Mouse (Mus musculus): ENCODE results near the gene Ftl1. TPM values are rescaled to one million over a fixed set of nuclear protein-coding genes. Genes with fewer than 3 reads are reported as not detected.

The Ftl1 gene
- polyA plus RNA-seq, 1 experiment = 3,659 TPM

DNA sequence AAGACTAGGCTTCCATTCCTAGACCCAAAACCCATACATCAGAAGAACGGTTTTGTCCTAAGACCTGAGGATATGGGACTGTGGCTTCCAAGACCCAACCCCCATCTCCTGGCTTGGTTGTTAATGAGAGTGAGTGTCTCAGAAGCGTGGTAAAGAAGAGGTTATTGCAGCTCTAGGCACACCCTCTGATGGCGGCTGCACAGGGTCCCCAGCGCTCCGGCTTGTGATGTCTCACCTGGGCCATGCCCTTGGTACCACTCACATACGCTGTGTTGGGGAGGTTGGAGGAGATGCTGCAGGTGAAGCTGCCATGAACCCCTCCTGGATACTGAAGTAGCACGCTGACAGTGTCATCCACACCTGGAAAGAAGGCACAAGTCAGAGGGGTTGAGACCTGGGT is 19.1 kb upstream of the Ftl1 start:
- TF ChIP-seq GATA1 (IDR thresholded peaks at IDR 0.05; ENCODE audit: low read length) (no peak), TAL1 (IDR thresholded peaks at IDR 0.05; ENCODE audit: low read length) (no peak)
- Histone ChIP-seq H3K27me3 (ENCODE audit: control insufficient read depth) (no peaks in the 10 kb centered on the region), H3K4me1 (ENCODE audit: control insufficient read depth) (peaks cover 49% of the 10 kb centered on the region), H3K36me3 (ENCODE audit: control insufficient read depth) (peaks cover 8% of the 10 kb centered on the region; the same call in 1 of the 2 replicates), H3K4me3 (replicated peaks) (no peak overlapping the region), H3K9me3 (ENCODE audit: control insufficient read depth, low read length) (no peaks in the 10 kb centered on the region)

DNA sequence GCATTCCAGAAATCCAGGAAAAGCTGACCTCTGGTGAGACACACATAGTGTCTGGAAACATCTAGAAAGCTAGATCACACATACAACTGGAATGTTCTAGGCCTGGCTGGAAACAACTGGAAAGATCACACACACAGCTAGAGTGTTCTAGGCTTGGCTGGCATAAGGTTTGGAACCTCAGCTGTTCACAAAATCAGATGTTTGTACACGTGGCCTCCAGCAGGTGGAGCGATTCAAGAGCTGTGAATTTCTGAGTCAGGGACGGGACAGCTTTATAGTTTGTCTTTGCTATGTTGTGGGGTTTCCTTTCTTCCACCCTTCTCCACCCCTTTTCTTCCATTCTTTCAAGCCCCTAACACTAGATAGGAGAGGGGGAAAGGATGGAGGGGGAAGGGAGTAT is 17.3 kb upstream of the Ftl1 start:
- TF ChIP-seq GATA1 (IDR thresholded peaks at IDR 0.05; ENCODE audit: low read length) (no peak), TAL1 (IDR thresholded peaks at IDR 0.05; ENCODE audit: low read length) (no peak)
- H3K27me3 ChIP-seq (ENCODE audit: control insufficient read depth) = no peaks in the 10 kb centered on the region
- no peaks in the 10 kb centered on the region for H3K9me3 ChIP-seq (ENCODE audit: control insufficient read depth, low read length)
- peaks cover 8% of the 10 kb centered on the region; the same call in 1 of the 2 replicates for H3K36me3 ChIP-seq (ENCODE audit: control insufficient read depth)
- H3K4me1 ChIP-seq (ENCODE audit: control insufficient read depth) = peaks cover 47% of the 10 kb centered on the region
- no peak overlapping the region for H3K4me3 ChIP-seq (replicated peaks)

DNA sequence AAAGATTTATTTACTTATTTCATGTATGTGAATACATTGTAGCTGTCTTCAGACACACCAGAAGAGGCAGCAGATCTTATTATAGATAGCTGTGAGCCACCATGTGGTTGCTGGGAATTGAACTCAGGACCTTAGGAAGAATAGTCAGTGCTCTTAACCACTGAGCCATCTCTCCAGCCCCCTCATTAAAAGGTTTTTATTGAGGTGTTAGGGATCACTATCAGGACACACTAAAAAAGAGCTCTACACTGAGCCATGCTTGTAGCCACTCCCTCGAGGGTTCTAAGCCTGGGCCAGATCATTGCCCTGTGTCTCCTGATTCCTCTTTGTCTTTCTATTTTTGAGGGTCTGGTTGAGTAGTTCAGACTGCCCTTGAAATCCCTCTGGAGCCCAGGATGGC is 16.8 kb upstream of the Ftl1 start:
- Histone ChIP-seq H3K27me3 (ENCODE audit: control insufficient read depth) (no peaks in the 10 kb centered on the region), H3K36me3 (ENCODE audit: control insufficient read depth) (peaks cover 8% of the 10 kb centered on the region; the same call in 1 of the 2 replicates), H3K4me1 (ENCODE audit: control insufficient read depth) (peaks cover 48% of the 10 kb centered on the region), H3K9me3 (ENCODE audit: control insufficient read depth, low read length) (no peaks in the 10 kb centered on the region), H3K4me3 (replicated peaks) (no peak overlapping the region)
- TF ChIP-seq TAL1 (IDR thresholded peaks at IDR 0.05; ENCODE audit: low read length) (no peak), GATA1 (IDR thresholded peaks at IDR 0.05; ENCODE audit: low read length) (no peak)

DNA sequence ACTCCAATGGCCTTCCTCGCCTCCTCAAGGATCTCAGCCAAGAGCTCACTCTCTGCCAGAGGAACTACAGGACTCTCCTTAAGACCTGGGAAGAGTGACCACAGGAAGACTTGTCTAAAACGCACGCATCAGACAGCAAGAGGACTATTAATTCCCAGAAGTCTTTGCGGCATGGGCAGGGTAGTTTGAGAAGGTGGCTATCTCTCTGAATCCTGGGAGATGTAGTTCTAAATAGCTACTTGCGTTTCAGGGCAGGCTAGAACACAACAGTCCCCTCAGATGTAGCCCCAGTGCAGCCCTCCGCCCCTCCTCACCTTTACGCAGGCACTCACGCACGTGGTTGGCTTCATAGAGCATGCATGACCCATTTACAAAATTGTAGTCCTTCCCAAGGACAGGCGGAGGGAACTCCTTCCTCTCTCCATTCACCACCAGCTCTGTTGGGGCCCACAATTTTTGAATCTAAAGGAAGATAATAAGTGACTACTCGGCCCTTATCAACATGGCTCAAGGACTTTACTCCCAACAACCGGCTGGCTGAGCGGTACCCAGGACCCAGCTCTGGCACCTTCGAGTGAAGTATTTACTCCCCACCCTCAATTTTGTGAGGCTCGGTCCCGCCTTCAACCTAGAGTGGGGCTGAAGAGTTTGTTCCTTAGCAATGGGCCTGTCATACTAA is 15.7 kb upstream of the Ftl1 start:
- H3K9me3 ChIP-seq (ENCODE audit: control insufficient read depth, low read length) = no peaks in the 10 kb centered on the region
- H3K4me3 ChIP-seq (replicated peaks) = peak overlapping the region; percentile 58
- peaks cover 50% of the 10 kb centered on the region for H3K4me1 ChIP-seq (ENCODE audit: control insufficient read depth)
- peaks cover 8% of the 10 kb centered on the region; the same call in 1 of the 2 replicates for H3K36me3 ChIP-seq (ENCODE audit: control insufficient read depth)
- TF ChIP-seq TAL1 (IDR thresholded peaks at IDR 0.05; ENCODE audit: low read length) (no peak), GATA1 (IDR thresholded peaks at IDR 0.05; ENCODE audit: low read length) (no peak; the same call in 1 of the 2 replicates)
- H3K27me3 ChIP-seq (ENCODE audit: control insufficient read depth) = no peaks in the 10 kb centered on the region

DNA sequence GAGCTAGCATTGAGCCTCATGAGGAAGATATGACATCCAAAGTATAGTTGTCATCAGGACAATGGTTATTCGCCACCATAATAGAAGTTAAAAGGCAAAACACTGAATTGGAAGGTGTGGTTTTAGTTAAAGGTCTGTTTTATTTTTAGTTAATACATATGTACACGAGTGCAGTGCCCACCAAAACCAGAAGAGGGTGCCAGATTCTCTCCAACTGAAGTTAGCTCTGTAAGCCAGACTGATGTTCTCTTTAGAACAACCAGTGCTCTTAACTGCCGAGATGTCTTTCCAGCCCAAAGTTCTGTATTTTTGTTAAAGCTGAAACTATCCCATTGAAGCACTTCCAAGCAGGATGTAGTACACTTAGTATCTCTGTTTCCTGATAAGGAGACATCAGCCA is 11.2 kb upstream of the Ftl1 start:
- no peaks in the 10 kb centered on the region for H3K27me3 ChIP-seq (ENCODE audit: control insufficient read depth)
- TF ChIP-seq GATA1 (IDR thresholded peaks at IDR 0.05; ENCODE audit: low read length) (no peak), TAL1 (IDR thresholded peaks at IDR 0.05; ENCODE audit: low read length) (no peak)
- no peak overlapping the region for H3K4me3 ChIP-seq (replicated peaks)
- H3K9me3 ChIP-seq (ENCODE audit: control insufficient read depth, low read length) = no peaks in the 10 kb centered on the region
- peaks cover 3% of the 10 kb centered on the region for H3K36me3 ChIP-seq (ENCODE audit: control insufficient read depth)
- H3K4me1 ChIP-seq (ENCODE audit: control insufficient read depth) = peaks cover 49% of the 10 kb centered on the region

DNA sequence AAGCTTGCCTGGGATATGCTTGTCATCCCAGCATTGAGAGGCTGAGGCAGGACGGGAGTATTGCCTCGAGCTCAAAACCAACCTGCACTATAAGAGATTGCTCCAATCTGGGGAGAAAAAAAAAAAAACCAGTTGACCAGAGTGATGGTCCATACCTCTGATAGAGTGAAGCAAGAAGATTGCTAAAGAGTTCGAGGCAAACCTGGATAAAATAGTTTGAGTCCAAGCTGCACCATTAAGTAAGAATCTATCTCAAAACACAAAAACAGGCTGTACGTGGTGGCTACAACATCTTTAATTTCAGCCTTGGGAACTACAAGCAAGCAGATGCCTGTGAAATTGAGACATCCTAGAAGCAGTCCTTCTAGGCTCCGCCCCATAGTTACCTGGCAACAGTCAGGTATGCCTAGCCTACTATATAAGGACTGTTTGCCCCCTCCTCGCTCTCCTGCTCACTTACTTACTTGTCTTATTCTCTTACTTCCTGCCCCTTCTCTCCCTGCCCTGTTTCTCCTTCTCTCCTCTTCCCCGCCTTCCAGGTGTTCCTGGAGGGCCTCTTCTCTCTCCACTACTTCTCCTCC is 7.5 kb upstream of the Ftl1 start:
- peaks cover 37% of the 10 kb centered on the region for H3K36me3 ChIP-seq (ENCODE audit: control insufficient read depth)
- peaks cover 56% of the 10 kb centered on the region for H3K4me1 ChIP-seq (ENCODE audit: control insufficient read depth)

DNA sequence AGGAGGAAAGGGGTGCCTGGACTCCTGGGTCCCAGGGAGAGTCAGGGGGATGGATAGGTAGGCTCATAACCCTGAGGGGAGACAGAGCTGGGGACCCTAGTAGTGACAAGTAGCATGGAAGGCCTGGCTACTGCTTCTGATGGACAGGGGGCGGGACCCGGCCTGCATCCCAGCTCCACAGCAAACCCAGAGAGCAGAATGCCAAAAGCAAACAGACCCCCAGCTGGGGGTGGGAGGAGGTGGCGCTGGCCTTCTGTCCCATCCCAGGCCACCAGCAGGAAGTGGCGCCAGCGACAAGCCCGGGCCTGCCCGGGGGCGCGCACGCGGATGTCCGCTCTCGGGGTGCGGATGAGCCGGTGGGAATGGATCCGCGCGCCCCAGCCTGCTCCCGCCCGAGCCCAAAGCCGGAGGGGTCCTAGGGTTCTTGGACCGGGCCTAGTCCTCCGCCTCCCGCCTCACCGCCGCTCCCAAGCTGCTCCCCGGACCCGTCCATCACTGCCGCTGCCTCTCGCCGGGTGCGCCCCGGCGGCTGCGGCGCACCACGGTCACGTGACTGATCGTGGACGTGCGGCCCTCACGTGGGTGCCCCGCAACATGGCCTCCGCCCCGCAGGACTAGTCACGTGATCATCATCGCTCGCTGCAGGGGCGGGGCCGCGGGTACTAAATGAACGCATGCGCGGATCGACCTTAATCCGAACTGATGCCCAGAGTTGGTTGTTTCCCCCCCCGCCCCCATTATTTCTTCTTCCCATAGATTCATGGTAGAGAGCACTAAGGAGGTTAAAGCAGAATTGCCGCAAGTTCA is 6.8 kb upstream of the Ftl1 start, which contains the start of gene Bax:
Gene Bax (minus strand): TSS at position 616 of the 807 bp plus-strand sequence.
- Histone ChIP-seq H3K9me3 (ENCODE audit: control insufficient read depth, low read length) (no peaks in the 10 kb centered on the region), H3K27me3 (ENCODE audit: control insufficient read depth) (no peaks in the 10 kb centered on the region), H3K4me3 (replicated peaks) (peak within 1 kb of the TSS; percentile 74), H3K4me1 (ENCODE audit: control insufficient read depth) (peaks cover 57% of the 10 kb centered on the region), H3K36me3 (ENCODE audit: control insufficient read depth) (peaks cover 44% of the 10 kb centered on the region)
- TF ChIP-seq TAL1 (IDR thresholded peaks at IDR 0.05; ENCODE audit: low read length) (no peak), GATA1 (IDR thresholded peaks at IDR 0.05; ENCODE audit: low read length) (no peak)

More for the DNA sequence above, 7.5 kb upstream of the Ftl1 start:
- no peaks in the 10 kb centered on the region for H3K27me3 ChIP-seq (ENCODE audit: control insufficient read depth)
- H3K4me3 ChIP-seq (replicated peaks) = peak overlapping the region; percentile 74
- no peaks in the 10 kb centered on the region for H3K9me3 ChIP-seq (ENCODE audit: control insufficient read depth, low read length)
- TF ChIP-seq GATA1 (IDR thresholded peaks at IDR 0.05; ENCODE audit: low read length) (no peak), TAL1 (IDR thresholded peaks at IDR 0.05; ENCODE audit: low read length) (no peak)

DNA sequence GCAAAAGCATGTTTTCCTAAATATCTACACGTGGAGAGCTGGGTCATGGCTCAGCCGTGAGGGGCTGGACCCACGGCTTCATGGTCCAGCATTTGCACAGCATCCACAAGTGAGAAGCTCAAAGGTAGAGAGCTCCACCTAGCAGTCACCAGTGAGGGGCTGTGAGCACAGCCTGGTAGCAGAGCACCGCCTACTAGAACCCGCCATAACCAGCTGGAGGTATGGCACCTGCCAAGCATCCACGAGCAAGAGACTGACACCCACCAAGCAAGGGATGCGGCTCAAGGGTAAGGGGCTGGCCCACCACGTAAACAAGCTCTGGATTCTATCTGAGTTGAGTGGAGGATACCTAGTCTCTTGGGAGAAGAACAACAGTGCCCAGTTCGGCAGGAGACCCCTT is 5.9 kb upstream of the Ftl1 start:
- Histone ChIP-seq H3K9me3 (ENCODE audit: control insufficient read depth, low read length) (no peaks in the 10 kb centered on the region), H3K4me1 (ENCODE audit: control insufficient read depth) (peaks cover 58% of the 10 kb centered on the region), H3K27me3 (ENCODE audit: control insufficient read depth) (no peaks in the 10 kb centered on the region), H3K4me3 (replicated peaks) (peak overlapping the region; percentile 74), H3K36me3 (ENCODE audit: control insufficient read depth) (peaks cover 50% of the 10 kb centered on the region)
- TF ChIP-seq TAL1 (IDR thresholded peaks at IDR 0.05; ENCODE audit: low read length) = no peak
- TF ChIP-seq GATA1 (IDR thresholded peaks at IDR 0.05; ENCODE audit: low read length) = no peak

DNA sequence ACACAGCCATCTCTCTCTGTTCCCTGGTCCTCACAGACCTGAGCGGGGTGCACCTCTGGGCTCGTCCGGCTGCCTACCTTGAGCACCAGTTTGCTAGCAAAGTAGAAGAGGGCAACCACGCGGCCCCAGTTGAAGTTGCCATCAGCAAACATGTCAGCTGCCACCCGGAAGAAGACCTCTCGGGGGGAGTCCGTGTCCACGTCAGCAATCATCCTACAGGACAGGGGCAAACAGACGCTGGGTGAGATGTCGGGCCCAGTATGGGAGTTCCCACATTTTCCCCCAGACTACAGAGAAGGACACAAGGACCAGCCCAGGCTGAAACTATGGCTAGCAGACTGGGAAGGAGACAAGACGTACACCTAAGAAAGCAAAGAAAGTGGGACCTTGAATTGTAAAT is 5.4 kb upstream of the Ftl1 start:
- H3K4me3 ChIP-seq (replicated peaks) = peak overlapping the region; percentile 74
- H3K4me1 ChIP-seq (ENCODE audit: control insufficient read depth) = peaks cover 62% of the 10 kb centered on the region
- H3K27me3 ChIP-seq (ENCODE audit: control insufficient read depth) = no peaks in the 10 kb centered on the region
- TF ChIP-seq TAL1 (IDR thresholded peaks at IDR 0.05; ENCODE audit: low read length) (no peak), GATA1 (IDR thresholded peaks at IDR 0.05; ENCODE audit: low read length) (no peak)
- peaks cover 54% of the 10 kb centered on the region for H3K36me3 ChIP-seq (ENCODE audit: control insufficient read depth)
- H3K9me3 ChIP-seq (ENCODE audit: control insufficient read depth, low read length) = no peaks in the 10 kb centered on the region
